Mouse (Mus musculus): ENCODE results near the gene Sulf2. TPM values are rescaled to one million over a fixed set of nuclear protein-coding genes. Genes with fewer than 3 reads are reported as not detected.

Sulf2 gene
- polyA plus RNA-seq, 2 experiments, result 200 to 294 TPM

GRCm38 (mm10) chr2:166175552-166176136, 20.2 kb upstream of the Sulf2 start:
- Histone ChIP-seq H3K9me3 (ENCODE audit: control insufficient read depth, low read length) (no peaks in the 10 kb centered on the region), H3K36me3 (ENCODE audit: control insufficient read depth, insufficient read depth, low read length) (no peaks in the 10 kb centered on the region), H3K4me1 (ENCODE audit: control insufficient read depth, insufficient read depth, low read length) (peaks cover 60% of the 10 kb centered on the region), H3K9ac (ENCODE audit: low read depth, low read length, severe bottlenecking) (no peak overlapping the region), H3K27ac (replicated peaks; ENCODE audit: low read depth, low read length) (peak overlapping the region; percentile 68), H3K4me2 (replicated peaks; ENCODE audit: low read depth, low read length, severe bottlenecking) (no peak overlapping the region), H3K4me3 (replicated peaks; ENCODE audit: low read length) (no peak overlapping the region), H3K27me3 (ENCODE audit: control insufficient read depth, insufficient read depth, low read length) (no peaks in the 10 kb centered on the region)
- 40% methylated on average over 8 of the region's 8 CpGs for WGBS
- no peak for TF ChIP-seq POLR2A (IDR thresholded peaks at IDR 0.05; ENCODE audit: borderline replicate concordance, extremely low read depth, insufficient read depth, insufficient read length)
- no peak for ATAC-seq (ENCODE audit: low FRiP score, low read depth)
- DNase-seq (ENCODE audit: low spot score), result no peak

- Histone ChIP-seq H3K4me2 (replicated peaks; ENCODE audit: low read depth, low read length, severe bottlenecking) (no peak overlapping the region), H3K9ac (ENCODE audit: low read depth, low read length, severe bottlenecking) (no peak overlapping the region), H3K4me1 (ENCODE audit: control insufficient read depth, insufficient read depth, low read length) (peaks cover 60% of the 10 kb centered on the region), H3K27ac (replicated peaks; ENCODE audit: low read depth, low read length) (peak overlapping the region; percentile 68; the same call in 1 of the 2 replicates), H3K4me3 (replicated peaks; ENCODE audit: low read length) (no peak overlapping the region), H3K27me3 (ENCODE audit: control insufficient read depth, insufficient read depth, low read length) (no peaks in the 10 kb centered on the region), H3K36me3 (ENCODE audit: control insufficient read depth, insufficient read depth, low read length) (no peaks in the 10 kb centered on the region), H3K9me3 (ENCODE audit: control insufficient read depth, low read length) (no peaks in the 10 kb centered on the region)
- 10% methylated on average over 3 of the region's 3 CpGs for WGBS
- ATAC-seq (ENCODE audit: low FRiP score, low read depth) (peak; percentile 73), DNase-seq (ENCODE audit: low spot score) (peak; percentile 73)
- TF ChIP-seq POLR2A (IDR thresholded peaks at IDR 0.05; ENCODE audit: borderline replicate concordance, extremely low read depth, insufficient read depth, insufficient read length), result no peak
Observed at GRCm38 (mm10) chr2:166175145-166175544, 19.7 kb upstream of the Sulf2 start.

GRCm38 (mm10) chr2:166173169-166173568, 17.7 kb upstream of the Sulf2 start:
- Histone ChIP-seq H3K9ac (ENCODE audit: low read depth, low read length, severe bottlenecking) (no peak overlapping the region), H3K4me1 (ENCODE audit: control insufficient read depth, insufficient read depth, low read length) (peaks cover 53% of the 10 kb centered on the region), H3K27ac (replicated peaks; ENCODE audit: low read depth, low read length) (no peak overlapping the region), H3K9me3 (ENCODE audit: control insufficient read depth, low read length) (no peaks in the 10 kb centered on the region), H3K36me3 (ENCODE audit: control insufficient read depth, insufficient read depth, low read length) (no peaks in the 10 kb centered on the region), H3K27me3 (ENCODE audit: control insufficient read depth, insufficient read depth, low read length) (no peaks in the 10 kb centered on the region), H3K4me2 (replicated peaks; ENCODE audit: low read depth, low read length, severe bottlenecking) (no peak overlapping the region), H3K4me3 (replicated peaks; ENCODE audit: low read length) (no peak overlapping the region)
- DNase-seq (ENCODE audit: low spot score) (no peak), ATAC-seq (ENCODE audit: low FRiP score, low read depth) (no peak)
- no peak for TF ChIP-seq POLR2A (IDR thresholded peaks at IDR 0.05; ENCODE audit: borderline replicate concordance, extremely low read depth, insufficient read depth, insufficient read length)
- 63% methylated on average over 4 of the region's 5 CpGs for WGBS

- ATAC-seq (ENCODE audit: low FRiP score, low read depth), result no peak
- Histone ChIP-seq H3K27ac (replicated peaks; ENCODE audit: low read depth, low read length) (no peak overlapping the region), H3K9me3 (ENCODE audit: control insufficient read depth, low read length) (no peaks in the 10 kb centered on the region), H3K4me1 (ENCODE audit: control insufficient read depth, insufficient read depth, low read length) (peaks cover 35% of the 10 kb centered on the region), H3K4me3 (replicated peaks; ENCODE audit: low read length) (no peak overlapping the region), H3K9ac (ENCODE audit: low read depth, low read length, severe bottlenecking) (no peak overlapping the region; the same call in 1 of the 2 replicates), H3K27me3 (ENCODE audit: control insufficient read depth, insufficient read depth, low read length) (no peaks in the 10 kb centered on the region), H3K4me2 (replicated peaks; ENCODE audit: low read depth, low read length, severe bottlenecking) (no peak overlapping the region), H3K36me3 (ENCODE audit: control insufficient read depth, insufficient read depth, low read length) (no peaks in the 10 kb centered on the region)
- no peak for TF ChIP-seq POLR2A (IDR thresholded peaks at IDR 0.05; ENCODE audit: borderline replicate concordance, extremely low read depth, insufficient read depth, insufficient read length)
- no peak for DNase-seq (ENCODE audit: low spot score)
- 43% methylated on average over 7 of the region's 7 CpGs for WGBS
Observed at GRCm38 (mm10) chr2:166170173-166170572, 14.7 kb upstream of the Sulf2 start.

- H3K27me3 ChIP-seq (ENCODE audit: control insufficient read depth, insufficient read depth, low read length), result no peaks in the 10 kb centered on the region
- H3K4me3 ChIP-seq (replicated peaks; ENCODE audit: low read length), result no peak overlapping the region
- no peak overlapping the region for H3K4me2 ChIP-seq (replicated peaks; ENCODE audit: low read depth, low read length, severe bottlenecking)
- H3K4me1 ChIP-seq (ENCODE audit: control insufficient read depth, insufficient read depth, low read length), result peaks cover 34% of the 10 kb centered on the region
- WGBS, result 31% methylated on average over 7 of the region's 7 CpGs
- no peak for ATAC-seq (ENCODE audit: low FRiP score, low read depth)
- H3K36me3 ChIP-seq (ENCODE audit: control insufficient read depth, insufficient read depth, low read length), result no peaks in the 10 kb centered on the region
- no peak for DNase-seq (ENCODE audit: low spot score)
- H3K9me3 ChIP-seq (ENCODE audit: control insufficient read depth, low read length), result no peaks in the 10 kb centered on the region
- H3K9ac ChIP-seq (ENCODE audit: low read depth, low read length, severe bottlenecking), result peak overlapping the region; percentile 12; the same call in 1 of the 2 replicates
- H3K27ac ChIP-seq (replicated peaks; ENCODE audit: low read depth, low read length), result 0 out of 2 replicates have a peak overlapping the region, but pooled peaks have one; percentile 22
- no peak for TF ChIP-seq POLR2A (IDR thresholded peaks at IDR 0.05; ENCODE audit: borderline replicate concordance, extremely low read depth, insufficient read depth, insufficient read length)
Observed at GRCm38 (mm10) chr2:166168868-166169267, 13.4 kb upstream of the Sulf2 start.

Data from limb, embryonic 14.5 days (tissue).